Mouse (Mus musculus) limb, embryonic 15.5 days (tissue): Measurements from ENCODE around the gene Trpm4. TPM values are rescaled to one million over a fixed set of nuclear protein-coding genes. Genes with fewer than 3 reads are reported as not detected.

Source experiments
- ATAC-seq: fragments of 200-750 bp; cut with Nextera tagmentation; 2 replicates; pipeline ENCODE4 v1.8.0; 2017; ENCODE audit warnings: low read depth, moderate TSS enrichment; ENCODE audit not compliant: insufficient number of reproducible peaks, low FRiP score, low TSS enrichment
- H3K27ac ChIP-seq: fragments of 300-500 bp; sonication (generic); 2 replicates; pipeline ENCODE4 v1.5.1; 2015; ENCODE audit warnings: moderate library complexity, mild to moderate bottlenecking, inconsistent platforms
- H3K27me3 ChIP-seq: fragments of 300-500 bp; sonication (generic); 2 replicates; pipeline ENCODE4 v1.6.1; 2015; ENCODE audit warnings: inconsistent platforms
- H3K36me3 ChIP-seq: fragments of 300-500 bp; sonication (generic); 2 replicates; pipeline ENCODE4 v1.6.1; 2015; ENCODE audit warnings: inconsistent platforms
- H3K4me1 ChIP-seq: fragments of 300-500 bp; sonication (generic); 2 replicates; pipeline ENCODE4 v1.6.1; 2015; ENCODE audit warnings: inconsistent platforms
- H3K4me2 ChIP-seq: fragments of 300-500 bp; sonication (generic); 2 replicates; pipeline ENCODE4 v1.6.1; 2015; ENCODE audit warnings: mild to moderate bottlenecking, inconsistent platforms
- H3K4me3 ChIP-seq: fragments of 300-500 bp; sonication (generic); 2 replicates; pipeline ENCODE4 v1.5.1; 2015; ENCODE audit warnings: mild to moderate bottlenecking, inconsistent platforms
- H3K9ac ChIP-seq: fragments of 300-500 bp; sonication (generic); 2 replicates; pipeline ENCODE4 v1.6.1; 2015; ENCODE audit warnings: inconsistent platforms
- H3K9me3 ChIP-seq: fragments of 300-500 bp; sonication (generic); 2 replicates; pipeline ENCODE4 v1.6.1; 2016; ENCODE audit warnings: inconsistent platforms
- whole genome bisulfite sequencing: fragments of 180-500 bp; shearing (Covaris S2); methylation state at CpG from one replicate; pipeline ENCODE4 v1.1.7; 2015; 5-methylcytosine and 5-hydroxymethylcytosine counted together
- polyA plus RNA-seq: library from polyadenylated mRNA; unstranded; fragments of >200 nt; fragmentation: Nextera tagmentation; extraction: Ambion mirVana; gene quantifications from 2 replicates; pipeline ENCODE4 v1.2.1, GENCODE M21; 2015

Trpm4 gene
- polyA plus RNA-seq, 1 experiment from 2014 or later = 22.6 TPM

DNA sequence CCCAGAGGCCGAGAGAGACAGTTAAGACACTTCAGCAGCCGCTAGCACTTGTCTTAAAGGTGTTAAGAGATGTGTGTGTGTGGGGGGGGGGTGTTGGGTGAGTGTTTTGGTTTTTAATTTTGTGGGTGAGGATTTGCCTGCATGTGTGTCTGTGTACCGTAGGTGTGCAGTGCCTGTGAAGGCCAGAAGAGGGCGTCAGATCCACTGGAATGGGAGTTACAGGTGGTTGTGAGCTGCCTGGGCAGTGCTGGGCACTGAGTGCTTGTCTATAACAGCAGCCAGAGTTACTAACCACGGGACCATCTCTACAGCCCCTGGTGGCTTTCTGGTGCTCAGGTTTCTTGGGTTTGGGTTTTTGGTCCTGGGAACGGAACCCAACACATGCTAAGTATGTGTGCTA is 2.1 kb downstream of the Trpm4 start:
- no peaks in the 10 kb centered on the region for H3K9me3 ChIP-seq
- H3K4me2 ChIP-seq = no peak overlapping the region
- H3K27me3 ChIP-seq = no peaks in the 10 kb centered on the region
- no peak overlapping the region for H3K27ac ChIP-seq
- H3K4me1 ChIP-seq = peaks cover 28% of the 10 kb centered on the region
- no peak for ATAC-seq
- no peak overlapping the region for H3K4me3 ChIP-seq
- peaks cover 16% of the 10 kb centered on the region for H3K36me3 ChIP-seq
- WGBS = 81% methylated on average over 6 of the region's 6 CpGs
- no peak overlapping the region for H3K9ac ChIP-seq

DNA sequence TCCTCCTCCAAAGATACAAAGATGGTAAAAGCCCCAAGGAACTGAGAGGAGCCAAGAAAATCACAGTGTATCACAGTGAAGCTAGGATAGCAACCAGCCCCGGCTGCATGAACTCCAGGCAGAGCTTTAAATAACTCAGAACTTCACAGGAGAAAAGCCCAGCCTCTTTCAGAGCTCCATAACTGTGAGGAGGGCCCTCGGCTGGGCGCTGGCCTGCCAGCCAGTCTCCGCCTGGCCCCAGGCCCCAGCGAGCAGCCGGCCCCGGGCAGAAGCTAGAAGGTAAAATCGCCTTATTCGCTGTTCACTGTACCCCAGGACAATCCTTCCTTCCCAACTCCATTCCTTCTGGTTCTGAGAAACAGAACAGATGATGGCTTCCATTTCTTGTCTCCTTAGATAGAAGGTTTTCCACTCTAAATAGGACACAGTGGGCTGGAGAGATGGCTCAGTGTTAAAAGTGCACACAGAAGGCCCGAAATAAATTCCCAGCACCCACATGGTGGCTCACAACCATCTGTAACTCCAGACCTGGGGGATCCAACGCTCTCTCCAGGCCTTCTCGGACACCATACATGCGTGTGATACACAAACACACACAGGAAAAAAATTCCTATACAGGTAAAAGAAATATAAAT is 4.6 kb downstream of the Trpm4 start:
- Histone ChIP-seq H3K27me3 (no peaks in the 10 kb centered on the region), H3K36me3 (peaks cover 34% of the 10 kb centered on the region), H3K4me3 (no peak overlapping the region), H3K9ac (no peak overlapping the region), H3K27ac (peak overlapping the region; percentile 38; the same call in 1 of the 2 replicates), H3K4me1 (peaks cover 13% of the 10 kb centered on the region), H3K9me3 (no peaks in the 10 kb centered on the region), H3K4me2 (no peak overlapping the region)
- ATAC-seq = no peak
- WGBS = 78% methylated on average over 13 of the region's 13 CpGs

DNA sequence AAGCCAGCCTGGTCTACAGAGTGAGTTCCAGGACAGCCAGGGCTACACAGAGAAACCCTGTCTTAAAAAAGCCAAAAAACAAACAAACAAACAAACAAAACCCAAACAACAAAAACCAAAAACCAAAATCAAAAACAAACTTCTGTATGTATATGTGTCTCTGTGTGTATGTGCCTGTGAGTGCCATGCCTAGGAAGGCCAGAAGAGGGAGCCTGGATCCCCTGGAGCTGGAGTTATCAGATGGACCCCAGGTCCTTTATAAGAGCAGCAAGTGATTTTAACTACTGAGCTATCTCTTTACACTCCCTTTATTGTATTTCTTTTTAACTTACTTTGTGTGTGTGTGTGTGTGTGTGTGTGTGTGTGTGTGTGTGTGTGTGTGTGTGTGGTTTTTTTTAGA is 7.8 kb downstream of the Trpm4 start:
- Histone ChIP-seq H3K9ac (no peak overlapping the region), H3K27ac (no peak overlapping the region), H3K4me3 (no peak overlapping the region), H3K4me2 (no peak overlapping the region), H3K4me1 (no peaks in the 10 kb centered on the region; the same call in 1 of the 2 replicates), H3K36me3 (peaks cover 56% of the 10 kb centered on the region), H3K27me3 (no peaks in the 10 kb centered on the region), H3K9me3 (no peaks in the 10 kb centered on the region)
- no peak for ATAC-seq

DNA sequence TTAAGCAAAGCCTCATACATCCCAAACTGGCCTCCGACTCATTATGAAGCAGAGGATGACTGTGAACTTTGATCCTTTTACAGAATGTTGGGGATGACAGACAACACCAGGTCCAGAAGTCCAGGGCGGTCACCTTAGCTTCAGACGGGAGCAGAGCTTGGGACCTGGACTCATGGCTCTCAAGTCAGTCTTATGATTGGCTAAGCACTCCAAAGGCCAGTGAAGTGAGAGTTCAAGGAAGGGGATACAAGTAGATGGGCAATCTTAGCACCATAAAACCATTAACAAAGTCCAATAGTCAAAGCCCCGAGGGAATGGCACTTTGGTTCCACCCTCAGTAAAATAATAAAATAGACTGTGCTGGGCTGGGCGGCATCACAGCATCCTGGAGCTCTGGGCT is 10.5 kb downstream of the Trpm4 start:
- ATAC-seq = no peak
- 51% methylated on average over 5 of the region's 5 CpGs for WGBS
- Histone ChIP-seq H3K4me1 (no peaks in the 10 kb centered on the region; the same call in 1 of the 2 replicates), H3K27ac (no peak overlapping the region), H3K36me3 (peaks cover 74% of the 10 kb centered on the region), H3K27me3 (no peaks in the 10 kb centered on the region), H3K9me3 (no peaks in the 10 kb centered on the region), H3K9ac (no peak overlapping the region), H3K4me3 (no peak overlapping the region), H3K4me2 (no peak overlapping the region)

DNA sequence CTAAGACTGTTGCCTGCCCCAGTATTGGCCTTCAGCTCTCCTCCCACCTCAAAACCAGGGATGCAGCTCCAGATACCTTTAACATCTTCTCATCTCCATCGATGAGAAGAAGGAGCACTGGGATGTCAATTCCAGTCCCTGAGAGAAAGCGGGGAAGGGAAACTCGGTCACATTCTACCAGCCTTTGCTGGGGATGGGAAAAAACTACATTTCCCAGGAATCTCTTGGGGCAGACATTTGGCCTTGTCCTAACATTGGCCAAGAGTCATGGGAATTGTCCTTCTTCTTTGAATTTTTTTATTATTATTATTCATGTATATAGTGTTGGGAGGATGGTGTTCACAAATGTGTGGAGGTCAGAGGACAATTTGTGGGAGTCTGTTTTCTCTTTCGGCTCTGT is 11.3 kb downstream of the Trpm4 start:
- Histone ChIP-seq H3K27me3 (no peaks in the 10 kb centered on the region), H3K27ac (no peak overlapping the region), H3K4me3 (no peak overlapping the region), H3K4me2 (no peak overlapping the region), H3K4me1 (no peaks in the 10 kb centered on the region; the same call in 1 of the 2 replicates), H3K9me3 (no peaks in the 10 kb centered on the region), H3K9ac (no peak overlapping the region), H3K36me3 (peaks cover 77% of the 10 kb centered on the region)
- WGBS = 86% methylated on average over 4 of the region's 4 CpGs
- ATAC-seq = no peak

DNA sequence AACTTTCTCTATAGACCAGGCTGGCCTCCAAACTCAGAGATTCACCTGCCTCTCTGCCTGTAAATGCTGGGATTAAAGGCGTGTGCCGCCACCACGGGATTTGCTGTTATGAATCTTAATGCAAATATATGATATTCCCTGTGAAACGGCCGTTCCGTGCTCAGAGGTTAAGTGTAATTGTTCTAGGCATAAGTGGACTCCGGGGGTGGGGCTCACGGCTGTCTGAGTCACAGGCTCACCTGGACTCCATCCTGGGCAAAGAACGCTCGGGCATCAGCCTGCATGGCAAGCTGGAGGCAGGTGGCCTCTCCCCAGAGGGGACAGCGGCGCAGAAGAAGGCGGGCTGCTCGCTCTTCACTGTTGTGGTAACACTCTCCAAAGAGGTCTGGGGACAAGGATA is 17.0 kb downstream of the Trpm4 start:
- Histone ChIP-seq H3K9me3 (no peaks in the 10 kb centered on the region), H3K27me3 (no peaks in the 10 kb centered on the region), H3K4me2 (no peak overlapping the region), H3K36me3 (peaks cover 46% of the 10 kb centered on the region), H3K27ac (no peak overlapping the region), H3K9ac (no peak overlapping the region), H3K4me3 (no peak overlapping the region), H3K4me1 (peaks cover 12% of the 10 kb centered on the region)
- 89% methylated on average over 14 of the region's 14 CpGs for WGBS
- ATAC-seq = no peak

DNA sequence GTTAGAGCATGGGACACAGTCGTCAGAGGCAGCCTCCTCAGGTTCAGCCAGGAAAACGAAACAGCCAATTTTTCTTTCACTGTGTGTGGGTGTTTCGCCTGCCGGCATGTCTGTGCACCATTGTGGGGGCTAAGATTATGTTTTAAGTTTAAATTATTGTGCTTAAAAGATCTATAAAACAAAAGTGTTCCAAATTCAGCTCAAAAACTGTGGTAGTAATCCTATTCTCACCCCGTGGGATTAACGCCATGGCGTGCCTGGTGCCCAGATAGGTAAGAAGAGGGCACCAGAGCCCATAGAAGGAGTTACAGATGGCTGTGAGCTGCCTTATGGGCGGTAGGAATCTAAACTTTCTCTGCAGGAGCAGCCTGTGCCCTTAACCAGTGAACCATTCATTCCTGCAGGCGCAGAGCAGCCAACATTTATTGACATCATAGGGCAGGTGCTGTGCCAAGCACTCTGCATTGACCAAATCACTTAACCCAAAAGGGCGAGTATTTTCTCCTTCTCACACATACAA is 18.3 kb downstream of the Trpm4 start:
- 74% methylated on average over 10 of the region's 10 CpGs for WGBS

DNA sequence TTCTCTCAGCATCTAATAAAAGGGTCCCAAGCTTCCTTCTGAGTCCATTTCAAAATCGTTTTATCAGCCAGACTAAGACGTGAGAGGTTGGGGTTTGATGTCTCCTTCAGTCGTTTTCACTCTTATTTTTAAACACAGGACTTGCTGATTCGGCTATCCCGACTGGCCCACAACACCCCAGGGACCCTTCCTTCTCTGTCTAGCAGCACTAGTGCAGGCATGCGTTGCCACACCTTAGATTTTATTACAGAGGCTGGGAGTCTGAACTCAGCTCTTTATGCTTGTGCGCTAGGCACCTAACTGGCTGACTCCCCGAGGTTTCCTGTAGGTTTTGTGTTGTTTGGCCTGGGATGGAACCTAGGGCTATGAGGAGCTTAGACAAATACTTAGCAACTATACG is 20.1 kb downstream of the Trpm4 start:
- H3K9ac ChIP-seq = no peak overlapping the region
- H3K27ac ChIP-seq = peak overlapping the region; percentile 67
- H3K4me2 ChIP-seq = peak overlapping the region; percentile 5; the same call in 1 of the 2 replicates
- H3K4me1 ChIP-seq = peaks cover 13% of the 10 kb centered on the region
- no peaks in the 10 kb centered on the region for H3K27me3 ChIP-seq
- no peak for ATAC-seq
- H3K9me3 ChIP-seq = no peaks in the 10 kb centered on the region
- H3K36me3 ChIP-seq = peaks cover 53% of the 10 kb centered on the region
- H3K4me3 ChIP-seq = no peak overlapping the region
- WGBS = 10% methylated on average over 9 of the region's 9 CpGs

More for the DNA sequence above, 18.3 kb downstream of the Trpm4 start:
- H3K4me3 ChIP-seq = no peak overlapping the region
- H3K27me3 ChIP-seq = no peaks in the 10 kb centered on the region
- ATAC-seq = no peak
- H3K9ac ChIP-seq = no peak overlapping the region
- no peak overlapping the region for H3K27ac ChIP-seq
- peaks cover 51% of the 10 kb centered on the region for H3K36me3 ChIP-seq
- H3K4me1 ChIP-seq = peaks cover 12% of the 10 kb centered on the region
- H3K9me3 ChIP-seq = no peaks in the 10 kb centered on the region
- no peak overlapping the region for H3K4me2 ChIP-seq

DNA sequence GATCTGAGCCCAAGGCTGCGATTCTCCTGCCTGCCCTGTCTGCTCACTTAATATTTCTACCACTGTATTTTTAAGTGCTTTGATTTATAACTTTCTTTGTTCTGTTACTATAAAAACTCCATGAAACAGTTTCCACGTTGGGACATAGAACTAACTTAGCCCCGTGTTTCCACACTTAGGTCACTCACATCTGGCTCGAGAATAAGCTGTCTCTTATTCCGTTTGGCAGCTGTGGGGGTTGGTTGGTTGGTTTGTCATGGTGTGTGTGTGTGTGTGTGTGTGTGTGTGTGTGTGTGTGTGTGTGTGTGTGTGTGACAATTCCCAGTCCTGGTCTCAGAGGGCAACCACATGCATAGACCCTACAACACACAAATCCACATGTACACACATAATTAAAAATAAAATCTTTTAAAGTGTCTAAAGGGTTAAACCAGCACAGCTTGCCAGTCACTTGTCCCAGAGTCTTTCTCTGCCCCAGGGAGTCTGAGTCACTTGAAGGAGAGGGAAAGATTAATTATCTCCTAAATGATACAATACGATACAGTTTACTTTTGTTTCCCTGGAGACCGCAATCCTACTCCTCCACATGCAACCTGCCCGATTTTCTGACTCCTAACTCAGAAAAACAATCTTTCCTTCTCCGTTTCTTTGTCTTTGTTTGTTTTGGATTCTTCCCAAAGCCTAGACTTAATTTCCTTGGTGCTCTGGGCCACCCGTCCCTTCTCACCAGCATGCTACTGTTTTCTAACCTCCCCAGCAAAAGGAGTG is 20.7 kb downstream of the Trpm4 start:
- Histone ChIP-seq H3K9ac (no peak overlapping the region), H3K27ac (peak overlapping the region; percentile 67), H3K36me3 (peaks cover 52% of the 10 kb centered on the region), H3K27me3 (no peaks in the 10 kb centered on the region), H3K9me3 (no peaks in the 10 kb centered on the region), H3K4me1 (peaks cover 13% of the 10 kb centered on the region), H3K4me3 (no peak overlapping the region), H3K4me2 (peak overlapping the region; percentile 5; the same call in 1 of the 2 replicates)
- ATAC-seq = no peak
- 16% methylated on average over 10 of the region's 10 CpGs for WGBS

DNA sequence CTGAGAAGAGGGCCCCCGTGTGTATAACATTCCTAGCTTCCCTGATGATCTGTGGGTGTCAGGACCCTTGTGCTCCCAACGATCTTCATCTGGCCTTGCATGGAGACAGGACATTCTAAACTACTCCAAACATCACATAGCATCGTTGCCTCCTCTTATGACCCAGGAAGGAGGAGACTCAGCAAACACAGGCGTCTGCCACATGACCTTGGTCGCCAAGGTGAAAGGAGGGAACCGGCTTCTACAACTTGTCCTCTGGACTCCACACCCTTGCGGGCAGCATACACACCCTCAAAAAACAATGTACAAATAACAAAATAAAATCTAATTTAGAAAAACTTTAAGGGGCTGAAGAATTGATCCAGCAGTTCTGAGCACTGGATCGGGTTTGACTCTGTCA is 21.6 kb downstream of the Trpm4 start:
- Histone ChIP-seq H3K4me2 (no peak overlapping the region), H3K9ac (no peak overlapping the region), H3K4me3 (no peak overlapping the region), H3K4me1 (peaks cover 13% of the 10 kb centered on the region), H3K27ac (no peak overlapping the region), H3K36me3 (peaks cover 51% of the 10 kb centered on the region), H3K9me3 (no peaks in the 10 kb centered on the region), H3K27me3 (no peaks in the 10 kb centered on the region)
- ATAC-seq = no peak
- 47% methylated on average over 8 of the region's 8 CpGs for WGBS

DNA sequence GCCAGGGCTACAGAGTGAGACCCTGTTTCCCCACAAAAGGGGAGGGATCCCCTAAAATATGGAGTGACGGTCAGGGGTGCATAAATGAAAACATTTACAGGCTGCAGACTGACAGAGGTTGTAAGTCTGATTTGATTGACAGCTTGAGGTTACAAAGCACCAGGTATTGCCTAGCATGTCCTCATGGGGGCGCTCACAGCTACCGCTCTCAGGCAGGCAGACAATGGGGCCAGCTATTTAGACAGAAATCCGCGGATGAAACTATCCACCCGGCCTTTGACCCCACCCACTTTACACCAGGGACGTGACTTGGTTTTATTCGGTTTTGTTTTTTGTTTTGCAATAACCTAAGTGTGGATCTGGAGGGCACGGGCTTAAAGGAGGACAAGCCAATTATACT is 24.1 kb downstream of the Trpm4 start:
- no peak for ATAC-seq
- WGBS = 17% methylated on average over 9 of the region's 9 CpGs
- Histone ChIP-seq H3K9ac (no peak overlapping the region), H3K36me3 (peaks cover 50% of the 10 kb centered on the region), H3K27me3 (no peaks in the 10 kb centered on the region), H3K4me1 (peaks cover 19% of the 10 kb centered on the region), H3K4me2 (no peak overlapping the region), H3K27ac (no peak overlapping the region), H3K9me3 (no peaks in the 10 kb centered on the region), H3K4me3 (no peak overlapping the region)

DNA sequence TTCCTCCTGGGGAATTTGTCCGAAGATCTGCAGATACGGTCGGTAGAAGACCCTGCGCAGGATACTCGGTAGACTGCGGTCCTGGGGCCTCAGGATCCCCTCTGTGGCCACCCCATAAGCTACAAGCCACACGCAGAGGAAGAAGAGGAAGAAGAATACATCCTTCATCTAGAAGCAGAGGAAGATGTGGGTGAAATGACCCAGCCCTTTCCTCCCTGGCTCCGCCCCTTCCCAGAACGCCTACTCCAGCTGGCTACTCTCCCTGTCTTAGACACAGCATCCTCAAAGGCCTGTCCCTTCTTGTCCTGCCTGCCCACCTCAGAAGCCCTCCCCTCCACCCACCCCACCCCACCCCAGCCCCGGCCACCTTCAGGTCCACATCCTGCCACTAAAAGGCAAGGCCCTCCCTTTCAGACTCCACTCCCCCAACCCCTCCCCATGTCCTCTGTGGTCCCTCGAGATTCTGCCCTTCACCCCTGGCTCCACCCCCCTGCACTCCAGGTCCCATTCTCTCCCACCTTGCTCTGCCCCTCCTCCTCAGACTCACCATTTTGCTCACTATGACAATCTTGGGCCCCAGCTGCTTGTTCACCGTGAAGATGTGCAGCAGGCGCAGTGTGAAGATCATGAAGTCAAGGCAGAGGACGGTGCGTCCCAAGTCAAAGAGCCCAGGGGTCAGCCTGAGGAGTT is 24.9 kb downstream of the Trpm4 start:
- H3K4me1 ChIP-seq = peaks cover 16% of the 10 kb centered on the region
- no peak for ATAC-seq
- H3K9ac ChIP-seq = no peak overlapping the region
- H3K4me2 ChIP-seq = no peak overlapping the region
- 67% methylated on average over 15 of the region's 15 CpGs for WGBS
- H3K27me3 ChIP-seq = no peaks in the 10 kb centered on the region
- H3K36me3 ChIP-seq = peaks cover 55% of the 10 kb centered on the region
- no peaks in the 10 kb centered on the region for H3K9me3 ChIP-seq
- no peak overlapping the region for H3K4me3 ChIP-seq
- no peak overlapping the region for H3K27ac ChIP-seq
